Mouse (Mus musculus) regulatory T cell (primary cell): ENCODE results near the gene Pemt.

Source experiments
- in situ Hi-C: fragments of 300-600 bp; cut with MboI, MseI; formaldehyde crosslinking; loops from one replicate; pipeline ENCODE4 v1.15.1; 2025; ENCODE audit warnings: high pct_unique_total_duplicates

Pemt gene

GRCm38 (mm10) chr11:60056520-60056919, 10.2 kb upstream of the Pemt start:
- in situ Hi-C loops: no loop called here

GRCm38 (mm10) chr11:60048841-60049240, 2.6 kb upstream of the Pemt start:
- in situ Hi-C loops: no loop called here

GRCm38 (mm10) chr11:60045676-60046057, 622 bp downstream of the Pemt start:
- in situ Hi-C loops: no loop called here

GRCm38 (mm10) chr11:60044777-60045176, 1.5 kb downstream of the Pemt start:
- in situ Hi-C loops: no loop called here

- in situ Hi-C loops: no loop called here
Measured at GRCm38 (mm10) chr11:60042277-60042676, 4.0 kb downstream of the Pemt start.

GRCm38 (mm10) chr11:60036537-60037220, 9.6 kb downstream of the Pemt start:
- in situ Hi-C loops: no loop called here

GRCm38 (mm10) chr11:60034911-60035400, 11.3 kb downstream of the Pemt start:
- in situ Hi-C loops: no loop called here

- in situ Hi-C loops: no loop called here
Measured at GRCm38 (mm10) chr11:60034293-60034692, 12.0 kb downstream of the Pemt start.

GRCm38 (mm10) chr11:60032586-60033430, 13.5 kb downstream of the Pemt start:
- in situ Hi-C loops: no loop called here

GRCm38 (mm10) chr11:60030747-60031331, 15.4 kb downstream of the Pemt start:
- in situ Hi-C loops: no loop called here

- in situ Hi-C loops: loop anchor here (5.0 kb wide), 2 partner anchors 68 to 153 kb away; partner anchors contain the start of gene Rasd1
Measured at GRCm38 (mm10) chr11:60029976-60030375, 16.3 kb downstream of the Pemt start.

GRCm38 (mm10) chr11:60027913-60028875, 18.1 kb downstream of the Pemt start:
- in situ Hi-C loops: loop anchor here (5.0 kb wide), 2 partner anchors 66 to 151 kb away; partner anchors contain the start of gene Rasd1

GRCm38 (mm10) chr11:60027272-60027671, 19.0 kb downstream of the Pemt start:
- in situ Hi-C loops: loop anchor here (5.0 kb wide), 2 partner anchors 65 to 150 kb away; partner anchors contain the start of gene Rasd1

- in situ Hi-C loops: loop anchor here (5.0 kb wide), 2 partner anchors 64 to 149 kb away; partner anchors contain the start of gene Rasd1
Measured at GRCm38 (mm10) chr11:60026166-60026565, 20.1 kb downstream of the Pemt start.

- in situ Hi-C loops: no loop called here
Measured at GRCm38 (mm10) chr11:60021201-60021600, 25.1 kb downstream of the Pemt start.

- in situ Hi-C loops: no loop called here
Measured at GRCm38 (mm10) chr11:60016726-60017125, 29.6 kb downstream of the Pemt start.

GRCm38 (mm10) chr11:60011516-60011915, 34.8 kb downstream of the Pemt start:
- in situ Hi-C loops: no loop called here

GRCm38 (mm10) chr11:60009451-60009850, 36.8 kb downstream of the Pemt start:
- in situ Hi-C loops: no loop called here

GRCm38 (mm10) chr11:60005866-60006265, 40.4 kb downstream of the Pemt start:
- in situ Hi-C loops: no loop called here

- in situ Hi-C loops: no loop called here
Measured at GRCm38 (mm10) chr11:60004716-60005115, 41.6 kb downstream of the Pemt start.

GRCm38 (mm10) chr11:60003811-60004210, 42.5 kb downstream of the Pemt start:
- in situ Hi-C loops: no loop called here
